Mouse (Mus musculus): ENCODE results near the gene Sct.

- TF ChIP-seq POLR2A (IDR thresholded peaks at IDR 0.05; ENCODE audit: insufficient read depth, low read length) (no peak), CTCF (IDR thresholded peaks at IDR 0.05; ENCODE audit: low read depth, low read length) (no peak), EP300 (IDR thresholded peaks at IDR 0.05; ENCODE audit: insufficient read depth, low read depth, low read length) (no peak)
These were observed 22.5 kb upstream of the Sct start for GRCm38 (mm10) chr7:141301386-141301785.
